Mouse (Mus musculus): Measurements from ENCODE around the gene Metap1. TPM values are rescaled to one million over a fixed set of nuclear protein-coding genes. Genes with fewer than 3 reads are reported as not detected.

Metap1 gene
- polyA plus RNA-seq, 1 experiment: 42.0 TPM

DNA sequence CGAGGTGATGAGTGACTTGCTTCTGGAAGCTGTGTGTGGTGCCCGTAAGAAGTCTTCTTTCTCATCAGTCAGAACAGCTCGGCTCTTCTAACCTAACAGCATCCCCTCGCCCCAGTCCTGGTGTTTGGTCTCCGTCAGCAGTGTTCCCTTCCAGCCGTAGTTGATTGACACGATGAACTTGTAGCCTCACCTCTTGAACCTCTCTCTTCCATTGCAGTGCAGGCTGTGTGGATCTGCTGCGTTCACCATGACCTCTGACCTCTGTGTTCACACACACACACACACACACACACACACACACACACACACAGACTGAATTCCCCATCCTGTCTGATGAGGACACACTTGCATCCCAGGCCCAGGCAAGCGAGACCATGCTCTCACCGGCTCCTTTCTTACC, 37.1 kb downstream of the Metap1 start:
- no peak for DNase-seq (ENCODE audit: low read depth)

DNA sequence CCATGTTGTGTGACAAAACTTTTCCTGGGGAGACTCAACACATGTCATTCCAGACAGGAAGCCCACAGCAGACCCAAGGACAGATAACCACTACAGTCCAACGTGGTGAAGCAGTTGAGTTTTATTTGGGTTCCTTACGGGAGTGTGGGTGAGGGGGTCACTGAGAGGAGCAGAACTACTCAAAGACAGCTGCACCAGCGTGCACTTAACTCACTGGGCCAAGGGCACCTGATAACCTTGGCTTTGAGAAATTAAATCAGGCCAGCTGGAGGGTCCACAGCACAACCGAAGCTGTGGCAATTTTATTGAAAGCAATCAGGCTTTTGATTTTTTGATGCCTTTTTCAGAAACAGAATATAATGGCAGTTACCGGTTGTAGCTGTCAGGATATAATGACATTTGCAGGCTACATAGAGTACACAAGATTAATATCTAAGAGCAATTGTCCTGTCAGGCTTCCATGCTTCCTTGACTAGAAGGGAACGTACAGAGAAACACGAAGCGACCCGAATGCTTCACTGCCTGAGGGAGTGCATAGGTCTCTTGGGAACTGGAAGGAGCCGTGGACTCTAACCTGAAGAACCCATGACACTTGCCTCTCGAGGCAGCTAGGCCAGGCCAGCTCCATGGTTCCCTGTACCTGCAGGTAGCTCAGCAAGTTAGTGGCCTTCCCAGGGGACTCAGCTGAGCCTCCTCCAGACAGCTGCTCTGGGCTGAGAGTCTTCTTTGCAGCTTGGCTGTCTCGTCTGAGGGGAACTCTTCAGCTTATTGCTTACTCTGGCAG, 41.0 kb downstream of the Metap1 start:
- no peak for DNase-seq (ENCODE audit: low read depth)

DNA sequence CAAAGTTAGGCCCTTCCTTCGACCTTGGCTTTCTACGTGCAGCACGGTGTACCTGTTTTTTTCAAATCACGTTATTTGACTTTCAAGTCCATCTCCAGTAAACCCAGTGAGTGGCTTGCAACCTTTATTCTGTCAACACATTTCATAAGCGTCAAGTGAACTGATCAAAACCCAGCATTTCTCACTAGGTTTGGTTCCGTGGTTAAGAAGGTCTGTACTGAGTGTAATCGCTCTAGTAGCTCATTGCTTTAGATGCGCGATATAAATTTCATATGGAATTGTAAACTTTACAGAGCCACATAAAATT, 45.9 kb downstream of the Metap1 start:
- DNase-seq (ENCODE audit: low read depth): no peak

DNA sequence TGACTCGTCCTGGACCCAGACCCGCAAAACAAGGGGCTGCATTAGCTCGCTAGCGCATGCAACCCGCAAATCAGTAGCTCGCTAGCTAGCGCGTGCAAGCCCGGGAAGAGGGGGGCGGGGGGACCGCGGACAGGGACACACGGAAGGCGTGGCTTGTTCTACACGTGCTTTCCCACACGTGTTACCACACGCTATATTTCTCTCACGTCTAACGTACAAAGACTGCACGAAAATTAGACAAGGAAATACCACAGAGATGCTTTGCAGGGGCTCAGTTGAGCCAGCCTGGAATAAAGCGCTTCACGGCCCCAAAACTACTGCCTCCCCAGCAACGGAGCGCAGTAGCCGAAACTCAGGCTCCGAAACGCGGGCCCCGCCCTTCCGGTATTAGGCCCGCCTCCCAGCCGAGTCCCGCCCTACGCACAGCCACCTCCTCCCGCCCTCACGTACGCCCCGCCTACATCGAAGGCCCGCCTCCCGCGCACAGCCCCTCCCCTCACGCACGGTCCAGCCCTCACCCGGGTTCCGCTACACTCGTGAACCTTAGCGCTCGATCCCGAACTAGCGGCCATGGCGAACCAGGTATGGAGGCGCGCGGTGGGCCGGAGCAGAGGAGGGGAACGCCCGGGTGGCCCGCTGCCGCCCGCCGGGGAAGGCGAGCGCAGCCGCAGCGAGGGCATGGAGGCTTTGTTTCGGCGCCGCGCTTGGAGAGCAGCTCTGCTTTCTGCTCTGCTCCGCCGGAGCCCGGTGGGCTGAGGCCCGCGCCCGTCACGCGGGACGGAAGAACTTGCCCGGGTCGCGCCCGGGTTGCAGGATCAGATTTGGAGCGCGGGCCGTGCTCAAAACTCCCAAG, 46.5 kb downstream of the Metap1 start, which contains the start of gene Adh5:
Gene Adh5 (plus strand): TSS at position 482 of the 853 bp plus-strand sequence.
- DNase-seq (ENCODE audit: low read depth): no peak

DNA sequence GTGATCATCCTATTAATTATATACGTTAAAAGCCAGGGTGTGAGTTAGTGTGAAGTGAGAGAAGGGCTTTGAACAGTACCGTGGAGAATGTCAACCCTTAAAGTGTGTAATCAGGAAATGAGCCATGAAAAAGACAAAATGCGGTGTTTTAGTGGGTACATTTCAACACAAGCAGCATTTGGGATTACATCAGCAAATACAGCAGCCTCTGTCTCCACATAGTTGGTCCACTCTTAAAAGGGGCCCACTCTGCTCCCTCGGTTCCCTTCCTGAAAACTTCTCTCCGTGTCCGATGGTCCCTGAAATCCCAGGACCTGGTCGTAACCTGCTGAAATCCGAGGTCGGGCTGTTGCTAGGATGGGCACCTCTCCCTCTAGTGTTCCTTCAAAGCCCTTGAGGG, 47.1 kb downstream of the Metap1 start:
- DNase-seq (ENCODE audit: low read depth): no peak

DNA sequence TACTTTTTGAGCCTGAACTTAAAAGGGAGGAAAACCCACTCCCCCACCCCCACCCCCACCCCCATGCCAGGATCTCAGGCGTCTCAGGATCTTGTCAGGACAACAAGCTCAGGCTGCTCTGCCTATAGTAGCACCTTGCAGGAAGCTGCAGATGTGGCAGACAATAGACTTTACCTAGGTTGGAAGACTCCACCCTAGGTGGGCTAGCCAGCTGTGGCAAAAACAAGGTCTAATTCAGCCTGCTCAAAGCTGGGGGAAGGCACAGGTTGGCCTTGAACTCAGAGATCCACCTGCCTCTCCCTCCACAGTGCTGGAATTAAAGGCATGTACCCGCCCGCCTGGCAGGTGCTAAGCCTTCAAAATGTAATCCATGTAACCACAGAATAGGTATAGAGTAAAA, 50.6 kb downstream of the Metap1 start:
- DNase-seq (ENCODE audit: low read depth): no peak

DNA sequence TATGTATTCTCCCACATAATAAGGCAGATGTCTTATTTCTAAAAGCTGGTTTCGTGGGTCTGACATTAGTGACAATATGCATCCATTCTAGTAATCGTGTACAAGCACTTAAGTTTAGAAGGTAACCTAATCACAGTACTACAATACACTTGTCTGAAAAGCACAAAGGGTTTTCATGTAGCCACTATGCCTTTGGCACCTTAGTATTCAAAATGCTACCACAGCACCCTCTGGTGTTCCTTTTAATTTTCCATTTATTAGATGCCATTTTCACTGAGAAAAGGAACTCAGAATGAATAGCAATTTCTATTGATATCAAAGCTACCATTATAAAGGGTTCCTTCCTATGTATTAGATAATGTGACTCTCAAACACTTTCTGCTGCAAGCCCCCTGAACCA, 57.5 kb downstream of the Metap1 start:
- no peak for DNase-seq (ENCODE audit: low read depth)

DNA sequence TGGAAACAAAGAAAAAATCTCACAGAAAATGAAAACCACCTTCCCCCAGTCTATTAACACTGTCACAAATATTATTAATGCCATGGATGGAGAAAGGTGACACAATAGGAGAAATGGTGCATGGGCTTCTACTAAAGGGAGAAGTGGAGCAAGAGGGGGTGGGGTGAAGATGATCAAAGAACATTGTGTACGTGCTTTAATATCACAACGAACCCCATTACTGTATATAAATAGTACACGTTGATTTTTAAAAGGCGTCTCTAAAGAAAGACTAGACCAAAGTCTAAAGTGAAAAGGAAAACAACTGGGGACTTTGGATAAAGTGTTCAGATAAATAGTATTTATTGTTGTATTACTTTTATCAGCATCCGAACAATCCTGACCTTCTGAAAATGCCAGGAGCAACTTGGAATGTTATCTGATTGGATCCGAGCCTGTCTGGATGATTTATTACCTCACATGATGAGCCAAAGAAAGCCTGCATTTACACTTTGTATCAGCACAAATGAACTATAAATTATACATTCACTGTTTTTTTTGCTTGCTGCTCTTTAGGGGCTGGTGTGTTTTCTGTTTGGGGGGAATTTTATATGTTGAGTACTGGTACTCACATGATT, 58.8 kb downstream of the Metap1 start:
- DNase-seq (ENCODE audit: low read depth): no peak

DNA sequence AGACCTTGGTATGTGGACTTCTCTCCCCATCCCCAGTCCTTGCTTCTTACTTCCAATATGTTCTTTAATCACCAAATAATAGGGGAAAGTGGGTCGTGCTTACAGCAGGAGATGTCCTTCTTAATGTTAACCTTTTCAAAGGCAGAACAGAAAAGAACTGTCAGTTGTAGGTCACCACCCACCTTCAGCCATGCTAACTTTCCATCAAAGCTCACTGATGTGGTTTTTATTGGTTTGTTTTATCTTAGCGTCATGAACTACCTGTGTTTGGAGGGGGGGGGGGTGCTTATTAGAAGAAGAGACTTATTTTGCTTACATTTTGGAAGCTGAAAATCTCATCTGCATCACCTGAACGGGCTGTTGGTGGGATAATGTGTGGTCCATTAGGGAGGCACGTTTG, 65.1 kb downstream of the Metap1 start:
- no peak for DNase-seq (ENCODE audit: low read depth)

DNA sequence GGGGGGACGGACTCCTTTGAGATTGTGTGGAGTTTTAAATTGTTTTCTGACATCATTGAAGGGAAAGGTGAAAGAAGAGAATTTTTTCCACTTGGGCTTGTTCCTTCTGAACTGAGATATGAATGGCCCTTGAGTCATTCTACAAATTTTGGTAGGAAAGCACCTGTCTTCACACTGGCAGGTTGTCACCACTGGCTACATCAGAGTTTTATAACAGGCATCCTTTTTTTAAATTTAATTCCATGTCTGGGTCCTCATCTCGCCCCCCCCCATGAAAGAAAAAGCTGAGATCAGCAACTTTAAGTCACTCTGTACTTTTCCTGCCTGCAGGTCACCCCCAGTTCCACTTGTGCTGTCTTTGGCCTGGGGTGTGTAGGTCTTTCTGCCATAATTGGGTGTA, 65.7 kb downstream of the Metap1 start:
- DNase-seq (ENCODE audit: low read depth): no peak

DNA sequence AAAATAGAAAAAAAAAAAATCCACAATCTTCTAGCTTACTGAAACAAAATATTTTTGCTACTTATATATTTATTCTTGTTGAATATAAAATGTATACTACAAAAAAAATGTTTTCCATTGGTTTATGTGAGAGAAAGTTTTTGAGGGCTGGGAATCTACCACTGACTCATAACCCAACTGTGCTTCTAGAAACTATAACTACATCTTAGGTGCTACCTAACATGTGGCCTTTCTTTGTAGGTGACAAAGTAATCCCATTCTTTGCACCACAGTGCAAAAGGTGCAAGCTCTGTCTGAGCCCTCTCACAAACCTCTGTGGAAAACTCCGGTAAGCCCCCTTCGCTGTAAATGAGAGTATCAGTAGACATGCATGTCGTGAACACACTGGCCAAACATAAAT, 68.9 kb downstream of the Metap1 start:
- no peak for DNase-seq (ENCODE audit: low read depth)

DNA sequence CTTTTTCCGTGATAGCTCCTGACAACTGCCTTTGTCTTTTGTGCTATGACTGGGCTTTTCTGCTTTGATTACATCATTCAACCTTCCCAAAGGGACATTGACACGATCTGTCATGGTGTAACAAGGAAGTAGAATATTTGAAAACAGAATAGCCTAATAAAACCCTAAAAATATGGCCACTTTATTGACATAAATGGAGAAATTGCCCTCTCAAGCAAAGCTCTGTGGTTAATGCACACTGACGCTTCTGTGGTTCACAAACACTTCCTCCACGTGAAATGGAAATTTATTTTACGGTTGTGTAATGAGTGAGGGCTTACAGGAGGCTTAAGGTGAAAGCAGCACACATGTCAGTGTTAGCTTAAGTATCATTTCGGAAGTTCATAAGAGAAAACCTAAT, 69.9 kb downstream of the Metap1 start:
- no peak for DNase-seq (ENCODE audit: low read depth)

DNA sequence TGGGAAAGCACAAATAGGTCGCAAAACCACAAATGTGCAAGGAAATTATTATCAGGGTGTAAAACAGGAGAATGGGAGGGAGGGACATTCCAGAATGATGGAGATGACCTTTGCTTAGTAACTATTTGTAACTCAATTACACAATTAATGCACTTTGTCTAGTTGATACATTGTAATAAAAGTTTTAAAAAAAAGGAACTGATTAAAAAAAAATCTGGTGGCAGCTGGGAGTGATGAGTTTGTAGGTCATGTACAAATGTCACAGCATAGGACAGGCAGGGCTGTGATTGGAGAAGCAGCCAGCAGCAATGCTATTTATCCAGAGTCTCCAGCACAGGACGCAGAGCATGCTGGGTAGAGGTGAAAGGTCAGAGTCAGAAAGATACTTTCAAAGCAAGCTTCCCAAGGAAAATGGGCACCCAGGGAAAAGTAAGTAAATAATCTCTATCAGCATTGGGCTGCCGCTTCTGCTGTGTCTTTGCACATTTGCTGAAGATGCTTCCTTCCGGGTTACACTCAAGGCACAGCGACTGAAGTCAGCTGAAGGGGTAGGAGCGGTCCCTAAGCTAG, 74.1 kb downstream of the Metap1 start, which contains the start of gene Adh4:
Gene Adh4 (plus strand): TSS at position 346 of the 570 bp plus-strand sequence.
- DNase-seq (ENCODE audit: low read depth): no peak

DNA sequence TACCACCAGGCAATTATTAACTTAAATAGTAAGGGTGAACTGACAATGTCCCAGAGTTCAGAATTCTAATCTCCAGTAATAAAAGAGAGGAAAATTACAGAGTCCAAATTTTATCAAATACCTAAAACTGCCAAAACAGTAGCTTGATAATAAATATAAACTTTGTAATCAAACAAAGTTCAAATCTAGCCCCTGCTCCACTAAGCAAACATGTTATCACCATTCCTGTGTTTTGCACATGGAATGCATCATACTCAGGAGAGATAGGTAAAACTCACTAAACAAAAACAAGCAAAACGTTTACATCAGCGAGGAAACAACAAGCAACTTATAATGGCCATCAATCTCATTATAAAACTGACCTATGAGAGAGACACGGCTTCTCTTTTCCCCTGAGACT, 79.1 kb downstream of the Metap1 start:
- DNase-seq (ENCODE audit: low read depth): no peak

DNA sequence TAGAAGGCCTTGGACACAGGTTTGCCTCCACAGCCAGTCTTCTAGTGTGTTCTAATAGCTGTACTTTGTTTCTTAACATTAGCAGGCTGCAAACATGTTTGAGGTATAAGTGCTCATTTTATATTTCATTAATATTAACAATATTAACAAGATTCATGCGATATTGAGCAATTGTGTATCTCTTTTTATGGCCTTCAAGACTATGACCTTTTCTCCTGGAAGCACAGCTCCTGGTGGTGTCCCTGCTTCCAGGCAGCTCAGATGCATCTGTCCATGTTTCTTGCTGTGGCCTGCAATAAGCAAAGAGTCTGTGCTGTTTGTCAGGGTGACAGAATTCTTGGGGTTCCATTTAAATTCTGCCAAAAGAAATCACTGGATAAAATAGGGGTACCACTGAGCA, 79.7 kb downstream of the Metap1 start:
- no peak for DNase-seq (ENCODE audit: low read depth)

Other genes with a start within 250 kb of the Metap1 start
- gene Adh1, start 228.5 kb downstream of the Metap1 start, polyA plus RNA-seq (2012; rRNA removed): 212 and 290 TPM in 2 replicates
- 0.26 TPM in 1 of 2 replicates, not detected in the other for gene Adh6a, start 176.2 kb downstream of the Metap1 start, polyA plus RNA-seq (2012; rRNA removed)
- 1.2 and 2.0 TPM in 2 replicates for gene Adh6b, start 147.7 kb downstream of the Metap1 start, polyA plus RNA-seq (2012; rRNA removed)
- gene Adh4, start 74.0 kb downstream of the Metap1 start, polyA plus RNA-seq (2012; rRNA removed): 0.20 and 0.34 TPM in 2 replicates
- 102 and 114 TPM in 2 replicates for gene Adh5, start 46.4 kb downstream of the Metap1 start, polyA plus RNA-seq (2012; rRNA removed)
- gene Eif4e, start 36.7 kb upstream of the Metap1 start, polyA plus RNA-seq (2012; rRNA removed): 27.5 and 30.2 TPM in 2 replicates